Mouse (Mus musculus) cerebellum, adult 2 months (tissue): ENCODE data around the gene Egln3. TPM values are rescaled to one million over a fixed set of nuclear protein-coding genes. Genes with fewer than 3 reads are reported as not detected.
A peak's percentile ranks its signal among the peaks of the same experiment; 100 is the strongest.

Source experiments
- DNase-seq, 2 experiments: peaks; one replicate each; pipeline ENCODE4 v3.0.0; 2021
- H3K27ac ChIP-seq: fragments of 200-500 bp; 2 replicates; pipeline ENCODE4 v1.5.1; 2012; ENCODE audit warnings: low read length, control low read depth, inconsistent platforms; ENCODE audit not compliant: insufficient read depth
- H3K27me3 ChIP-seq: fragments of 200-500 bp; 2 replicates; pipeline ENCODE4 v1.6.1; 2012; ENCODE audit warnings: inconsistent platforms, mild to moderate bottlenecking, low read length, moderate library complexity; ENCODE audit not compliant: control insufficient read depth, insufficient read depth
- H3K4me1 ChIP-seq: fragments of 200-500 bp; 2 replicates; pipeline ENCODE4 v1.6.1; 2011; ENCODE audit warnings: low read length; ENCODE audit not compliant: control insufficient read depth, insufficient read depth
- H3K4me3 ChIP-seq: fragments of 200-500 bp; replicated peaks from 2 replicates; pipeline ENCODE3; 2011; ENCODE audit warnings: mild to moderate bottlenecking, low read depth, low read length, control low read depth; ENCODE audit not compliant: insufficient read depth
- CTCF ChIP-seq: fragments of 200-500 bp; IDR thresholded peaks from 2 replicates; pipeline ENCODE4 v1.5.1; 2011; ENCODE audit warnings: low read depth, mild to moderate bottlenecking, control low read depth, low read length, moderate library complexity, borderline replicate concordance; ENCODE audit not compliant: insufficient read depth
- POLR2A ChIP-seq: fragments of 200-500 bp; IDR thresholded peaks from 2 replicates; pipeline ENCODE4 v1.6.1; 2011; ENCODE audit warnings: low read length, control low read depth, borderline replicate concordance; ENCODE audit not compliant: insufficient read depth
- WGBS: fragments of 180-500 bp; shearing (Covaris S2); methylation state at CpG from one replicate; pipeline ENCODE4 v1.1.7; 2018; 5-methylcytosine and 5-hydroxymethylcytosine counted together
- polyA plus RNA-seq: library from polyadenylated mRNA; depleted of rRNA; stranded (reverse); fragments of >200 nt; gene quantifications from 2 replicates; pipeline ENCODE4 v1.2.3, GENCODE M21; 2012

The Egln3 gene
- polyA plus RNA-seq, 1 experiment: 6.5 TPM

DNA sequence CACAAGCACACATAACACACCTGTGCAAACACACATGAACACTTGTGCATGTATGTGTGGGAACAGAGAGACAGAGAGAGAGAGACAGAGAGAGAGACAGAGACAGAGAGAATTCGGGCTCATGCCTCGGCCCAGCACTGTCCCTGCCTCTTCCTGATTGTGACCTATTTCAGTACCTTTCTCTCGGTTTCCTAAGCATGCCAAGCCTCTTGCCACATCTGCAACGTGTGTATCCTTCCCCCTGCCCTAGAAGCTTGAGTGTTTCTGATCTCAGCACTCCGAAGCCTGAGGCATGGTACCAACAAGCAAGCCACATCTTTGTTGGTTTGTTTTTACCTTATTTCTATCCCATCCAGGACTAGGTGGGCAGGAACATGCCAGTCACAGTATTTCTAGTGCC, 9.6 kb upstream of the Egln3 start:
- DNase-seq: no peak
- no peak for TF ChIP-seq POLR2A
- TF ChIP-seq CTCF: no peak

DNA sequence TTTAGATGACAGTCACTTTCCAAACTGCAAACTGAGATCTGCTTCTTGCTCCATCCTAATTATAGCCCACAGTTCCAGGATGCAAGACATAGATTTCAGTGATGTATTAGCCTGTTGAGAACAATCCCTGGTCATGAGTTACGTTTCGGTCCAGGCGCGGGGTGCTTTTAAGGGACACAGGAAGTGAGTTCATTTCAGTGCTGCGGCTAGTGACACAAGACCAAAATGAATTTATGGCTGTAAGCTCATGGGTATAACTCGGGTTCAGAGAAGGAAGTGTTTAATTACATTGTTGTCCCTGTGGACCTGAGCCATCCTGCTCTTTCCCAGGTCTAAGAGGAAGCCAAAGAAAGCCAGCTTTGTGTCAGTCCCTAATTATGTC, 5.5 kb upstream of the Egln3 start:
- no peak overlapping the region for H3K27ac ChIP-seq
- no peaks in the 10 kb centered on the region for H3K27me3 ChIP-seq
- WGBS: 85% methylated on average over 6 of the region's 6 CpGs
- no peak overlapping the region for H3K4me3 ChIP-seq
- DNase-seq: no peak
- TF ChIP-seq POLR2A (no peak), CTCF (no peak)
- H3K4me1 ChIP-seq: no peaks in the 10 kb centered on the region

More for the DNA sequence above, 9.6 kb upstream of the Egln3 start:
- WGBS: 70% methylated on average over 5 of the region's 5 CpGs
- Histone ChIP-seq H3K4me1 (no peaks in the 10 kb centered on the region), H3K27ac (no peak overlapping the region), H3K4me3 (no peak overlapping the region), H3K27me3 (no peaks in the 10 kb centered on the region)

DNA sequence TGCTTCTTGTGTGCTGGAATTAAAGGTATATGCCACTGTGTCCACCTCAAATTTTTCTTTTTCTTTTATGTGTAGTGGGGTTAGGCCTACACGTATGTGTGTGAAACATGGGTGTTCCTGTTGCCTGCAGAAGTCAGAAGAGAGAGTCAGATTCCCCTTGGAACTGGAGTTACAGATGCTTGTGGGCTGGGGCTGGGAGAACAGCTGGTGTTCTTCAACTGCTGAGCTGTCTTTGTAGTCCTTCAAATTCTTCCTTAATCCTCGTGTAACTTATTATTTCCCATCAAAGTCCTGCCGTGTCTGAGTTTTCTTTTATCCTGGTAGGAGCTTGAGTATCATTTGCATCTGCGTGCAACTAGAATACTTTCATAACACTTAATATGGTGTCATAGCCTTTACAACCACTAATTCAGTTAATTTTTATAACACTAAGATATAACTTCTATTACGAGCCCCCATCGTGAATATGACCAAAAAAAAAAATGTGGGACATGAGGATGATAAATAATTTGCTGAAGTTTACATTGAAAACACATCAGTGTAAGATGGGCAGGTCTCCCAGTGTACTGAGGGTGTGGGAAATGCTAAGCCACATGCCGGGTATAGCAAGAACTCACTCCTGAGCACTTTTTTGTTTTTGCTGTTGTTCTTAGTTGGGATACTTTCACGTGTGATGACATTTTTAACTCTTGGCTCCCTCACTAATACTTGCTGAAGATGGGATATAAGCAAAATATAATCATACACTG, 4.9 kb upstream of the Egln3 start:
- TF ChIP-seq CTCF (no peak), POLR2A (no peak)

DNA sequence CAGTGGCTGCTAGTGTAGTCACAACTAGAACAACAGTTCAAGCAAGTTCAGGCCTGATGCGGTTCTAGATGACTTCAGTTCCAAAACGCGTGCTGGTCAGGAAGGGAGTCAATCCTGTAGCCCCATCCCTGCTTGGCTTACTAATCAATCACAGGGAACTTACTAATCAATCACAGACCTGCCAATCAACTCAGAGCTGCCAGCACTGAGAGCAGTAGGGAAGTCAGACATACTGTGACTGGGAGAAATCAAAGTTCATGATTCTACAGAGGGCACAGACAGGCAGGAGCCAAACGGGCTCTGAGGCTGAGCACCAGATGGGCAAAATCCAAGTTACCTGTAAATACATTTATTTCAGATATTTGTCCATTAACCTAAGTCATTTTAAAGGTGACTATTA, 2.1 kb upstream of the Egln3 start:
- H3K27ac ChIP-seq: no peak overlapping the region

More for the DNA sequence above, 4.9 kb upstream of the Egln3 start:
- H3K4me1 ChIP-seq: no peaks in the 10 kb centered on the region
- 63% methylated on average over 8 of the region's 8 CpGs for WGBS
- H3K27ac ChIP-seq: no peak overlapping the region
- no peak for DNase-seq
- H3K4me3 ChIP-seq: no peak overlapping the region
- H3K27me3 ChIP-seq: no peaks in the 10 kb centered on the region

DNA sequence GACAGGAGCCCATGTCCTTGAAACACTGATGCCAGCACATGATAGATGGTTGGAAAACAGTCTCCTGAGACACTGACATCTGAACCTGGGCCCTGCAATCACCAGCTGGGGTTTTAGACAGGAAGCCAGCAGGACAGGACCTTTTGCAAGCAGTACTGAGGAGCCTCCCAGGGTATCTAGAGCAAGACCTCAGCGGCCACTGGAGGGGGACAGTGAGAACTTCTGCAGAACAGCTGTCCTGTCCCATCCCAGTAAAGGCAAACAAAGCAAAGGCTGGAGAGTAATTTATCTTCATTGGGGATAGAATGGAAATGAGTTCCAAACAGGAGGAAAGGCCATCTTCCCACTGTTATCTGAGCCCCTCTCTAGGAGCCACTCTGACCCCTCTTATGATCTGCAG, 1.5 kb upstream of the Egln3 start:
- H3K27me3 ChIP-seq: peaks cover 1% of the 10 kb centered on the region; the same call in 1 of the 2 replicates
- no peak overlapping the region for H3K27ac ChIP-seq
- TF ChIP-seq CTCF (no peak), POLR2A (no peak)
- DNase-seq: no peak
- no peak overlapping the region for H3K4me3 ChIP-seq
- 44% methylated on average over 1 of the region's 1 CpGs for WGBS
- H3K4me1 ChIP-seq: no peaks in the 10 kb centered on the region

More for the DNA sequence above, 2.1 kb upstream of the Egln3 start:
- 95% methylated on average over 4 of the region's 4 CpGs for WGBS
- H3K27me3 ChIP-seq: peaks cover 1% of the 10 kb centered on the region; the same call in 1 of the 2 replicates
- no peak for DNase-seq
- H3K4me3 ChIP-seq: no peak overlapping the region
- TF ChIP-seq POLR2A (no peak), CTCF (no peak)
- no peaks in the 10 kb centered on the region for H3K4me1 ChIP-seq

DNA sequence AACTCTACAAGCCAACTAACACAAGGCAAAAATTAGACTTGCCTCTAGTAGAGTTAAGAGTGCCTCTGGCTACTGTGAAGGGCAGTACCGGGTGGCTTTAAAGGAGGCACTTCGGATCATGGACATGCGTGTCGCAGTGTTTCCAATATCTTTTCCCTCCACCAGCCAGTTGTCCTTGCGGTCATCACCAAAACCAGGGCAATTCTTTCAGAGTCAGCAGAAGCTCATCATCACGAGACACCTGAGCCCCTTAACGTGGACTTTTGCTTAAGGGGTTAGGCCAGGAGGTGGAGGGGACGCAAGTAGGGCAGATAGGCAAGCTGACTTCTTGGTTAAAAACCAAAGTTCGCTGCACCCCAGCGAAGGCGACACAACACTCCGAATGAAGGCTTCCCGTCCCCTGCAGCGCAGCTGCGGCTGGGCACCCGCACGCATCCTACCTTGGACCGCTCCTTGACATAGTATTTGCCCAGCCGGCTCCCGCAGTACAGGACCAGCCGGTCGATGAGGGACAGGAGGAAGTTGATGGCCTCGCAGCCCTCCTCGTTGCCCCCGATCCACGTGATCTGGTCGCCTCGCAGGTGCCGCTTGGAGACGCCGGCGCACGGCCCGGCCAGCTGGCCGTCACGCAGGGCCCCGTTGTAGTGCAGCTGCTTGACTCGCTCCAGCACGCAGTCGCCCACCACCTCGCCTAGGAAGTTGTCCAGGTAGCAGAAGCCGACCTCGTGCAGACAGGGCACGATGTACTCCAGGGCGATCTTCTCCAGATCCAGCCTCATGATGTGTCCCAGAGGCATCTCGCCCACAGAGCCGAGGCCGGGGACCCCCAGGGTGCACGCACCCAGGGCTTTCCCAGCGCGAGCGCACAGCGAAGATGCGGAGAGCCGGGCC, 650 bp downstream of the Egln3 start:
- Histone ChIP-seq H3K4me3 (peak overlapping the region; percentile 39), H3K27ac (no peak overlapping the region), H3K4me1 (no peaks in the 10 kb centered on the region), H3K27me3 (peaks cover 1% of the 10 kb centered on the region; the same call in 1 of the 2 replicates)
- peak; percentile 17 to 22 for DNase-seq
- 7% methylated on average over 55 of the region's 55 CpGs for WGBS
- no peak for TF ChIP-seq CTCF
- TF ChIP-seq POLR2A: no peak

DNA sequence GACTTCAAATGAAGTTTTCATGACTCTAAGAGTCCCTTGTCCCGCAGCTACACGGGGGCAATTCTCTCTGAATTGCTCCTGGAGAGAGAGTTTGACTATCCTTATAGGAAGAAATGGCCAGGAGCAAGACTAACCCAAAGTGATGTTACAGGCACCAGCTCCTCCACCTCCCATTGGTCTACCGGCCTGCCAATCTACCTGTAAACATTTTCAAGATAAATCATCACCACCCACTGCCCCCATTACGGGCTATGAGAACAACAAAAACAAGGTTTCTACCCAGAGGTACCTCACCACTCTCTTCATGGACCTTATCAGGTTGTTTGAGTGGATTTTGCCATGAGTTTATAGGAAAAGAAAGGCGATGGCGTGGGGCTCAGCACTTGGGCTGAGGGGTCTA, 1.4 kb downstream of the Egln3 start:
- 69% methylated on average over 6 of the region's 6 CpGs for WGBS
- TF ChIP-seq CTCF: no peak
- no peak for TF ChIP-seq POLR2A

DNA sequence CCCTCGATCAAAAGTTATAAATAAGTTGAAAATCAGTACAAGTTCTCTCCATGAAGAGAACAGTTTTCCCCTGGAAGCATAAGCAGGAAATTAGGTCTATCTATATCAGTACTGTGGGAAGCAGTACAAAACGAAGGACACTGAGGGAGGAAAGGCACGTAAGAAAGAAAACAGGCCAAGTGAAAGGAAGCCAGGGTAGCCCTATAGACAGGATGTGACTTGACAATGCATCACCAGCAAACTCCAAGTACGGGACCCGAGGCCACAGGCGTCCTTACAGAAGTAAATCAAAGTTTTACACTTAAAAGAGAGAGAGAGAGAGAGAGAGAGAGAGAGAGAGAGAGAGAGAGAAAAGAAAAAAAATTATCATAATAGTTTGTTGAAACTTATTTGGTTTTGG, 2.8 kb downstream of the Egln3 start:
- no peak for TF ChIP-seq CTCF
- TF ChIP-seq POLR2A: no peak
- Histone ChIP-seq H3K4me1 (peaks cover 4% of the 10 kb centered on the region), H3K4me3 (no peak overlapping the region), H3K27me3 (peaks cover 2% of the 10 kb centered on the region; the same call in 1 of the 2 replicates), H3K27ac (no peak overlapping the region)
- 39% methylated on average over 6 of the region's 6 CpGs for WGBS
- no peak for DNase-seq

More for the DNA sequence above, 1.4 kb downstream of the Egln3 start:
- Histone ChIP-seq H3K4me3 (no peak overlapping the region), H3K4me1 (peaks cover 4% of the 10 kb centered on the region), H3K27me3 (peaks cover 1% of the 10 kb centered on the region; the same call in 1 of the 2 replicates), H3K27ac (no peak overlapping the region)
- DNase-seq: no peak
